Mouse (Mus musculus): Measurements from ENCODE around the gene Lsm6. TPM values are rescaled to one million over a fixed set of nuclear protein-coding genes. Genes with fewer than 3 reads are reported as not detected.

Lsm6 gene
- polyA plus RNA-seq, 1 experiment from 2014 or later, result 245 TPM

Other genes starting within 250 kb of the Lsm6 start
- gene Zfp827, start 207.3 kb upstream of the Lsm6 start, polyA plus RNA-seq (2014; fragmentation: Nextera tagmentation; extraction: Ambion mirVana), result 11.7 and 13.1 TPM in 2 replicates

All from forebrain, embryonic 11.5 days (tissue).